Mouse (Mus musculus) liver, embryonic 16.5 days (tissue): Measurements from ENCODE around the gene Trim9. TPM values are rescaled to one million over a fixed set of nuclear protein-coding genes. Genes with fewer than 3 reads are reported as not detected.

Source experiments
- ATAC-seq: fragments of 200-750 bp; cut with Nextera tagmentation; 2 replicates; pipeline ENCODE4 v1.8.0; 2017; ENCODE audit warnings: low read depth, mild to moderate bottlenecking, moderate number of reproducible peaks, moderate library complexity
- H3K27ac ChIP-seq: fragments of 300-500 bp; sonication (generic); 2 replicates; pipeline ENCODE4 v1.5.1; 2014; ENCODE audit warnings: mild to moderate bottlenecking, low read length
- H3K27me3 ChIP-seq: fragments of 300-500 bp; sonication (generic); 2 replicates; pipeline ENCODE4 v1.6.1; 2014; ENCODE audit warnings: low read depth, low read length, mixed read lengths; ENCODE audit not compliant: control insufficient read depth, insufficient read depth
- H3K36me3 ChIP-seq: fragments of 300-500 bp; sonication (generic); 2 replicates; pipeline ENCODE4 v1.6.1; 2014; ENCODE audit warnings: mild to moderate bottlenecking; ENCODE audit not compliant: control insufficient read depth, insufficient read depth
- H3K4me1 ChIP-seq: fragments of 300-500 bp; sonication (generic); 2 replicates; pipeline ENCODE4 v1.6.1; 2014; ENCODE audit warnings: low read depth, low read length, mixed read lengths; ENCODE audit not compliant: control insufficient read depth
- H3K4me2 ChIP-seq: fragments of 300-500 bp; sonication (generic); 2 replicates; pipeline ENCODE4 v1.6.1; 2014; ENCODE audit warnings: low read depth, low read length, mixed read lengths
- H3K4me3 ChIP-seq: fragments of 300-500 bp; sonication (generic); 2 replicates; pipeline ENCODE4 v1.5.1; 2014; ENCODE audit warnings: low read depth, mild to moderate bottlenecking, low read length
- H3K9ac ChIP-seq: fragments of 300-500 bp; sonication (generic); 2 replicates; pipeline ENCODE4 v1.6.1; 2014; ENCODE audit warnings: low read depth, low read length
- H3K9me3 ChIP-seq: fragments of 300-500 bp; sonication (generic); replicated peaks from 2 replicates; pipeline ENCODE4 v1.6.1; 2016; ENCODE audit warnings: low read length; ENCODE audit not compliant: control insufficient read depth
- WGBS: fragments of 180-500 bp; shearing (Covaris S2); extraction: QIAGEN DNeasy Blood & Tissue Kit; methylation state at CpG from one replicate; pipeline ENCODE4 v1.1.7; 2014; ENCODE audit not compliant: insufficient replicate concordance; 5-methylcytosine and 5-hydroxymethylcytosine counted together
- polyA plus RNA-seq: library from polyadenylated mRNA; unstranded; fragments of >200 nt; fragmentation: Nextera tagmentation; extraction: Ambion mirVana; gene quantifications from 2 replicates; pipeline ENCODE4 v1.2.1, GENCODE M21; 2015

Trim9 gene
- polyA plus RNA-seq, 1 experiment from 2014 or later: 0.11 TPM

DNA sequence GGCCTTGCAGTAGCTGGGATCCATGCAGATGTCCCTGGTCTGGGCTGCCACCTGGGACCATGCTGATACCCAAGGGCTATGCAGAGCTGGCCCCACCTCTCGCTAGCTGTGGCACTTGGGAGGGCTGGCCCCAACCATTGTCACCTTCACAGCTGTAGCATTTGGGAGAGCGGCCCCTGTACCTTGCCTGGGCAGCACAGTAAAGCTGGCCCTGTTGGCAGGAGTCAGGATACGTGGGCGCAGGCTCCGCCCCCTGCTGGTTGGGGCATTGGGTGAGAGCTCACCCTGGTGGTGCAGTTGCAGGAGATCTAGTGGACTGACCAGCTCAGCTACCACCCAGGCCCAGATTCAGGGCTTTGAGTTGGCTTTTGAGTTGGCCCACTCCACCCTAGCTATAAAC is 12.9 kb upstream of the Trim9 start:
- Histone ChIP-seq H3K9me3 (no peaks in the 10 kb centered on the region), H3K4me2 (no peak overlapping the region), H3K27me3 (no peaks in the 10 kb centered on the region), H3K36me3 (no peaks in the 10 kb centered on the region), H3K4me1 (no peaks in the 10 kb centered on the region), H3K9ac (no peak overlapping the region), H3K27ac (no peak overlapping the region), H3K4me3 (no peak overlapping the region)
- WGBS: 51% methylated on average over 5 of the region's 5 CpGs
- no peak for ATAC-seq

DNA sequence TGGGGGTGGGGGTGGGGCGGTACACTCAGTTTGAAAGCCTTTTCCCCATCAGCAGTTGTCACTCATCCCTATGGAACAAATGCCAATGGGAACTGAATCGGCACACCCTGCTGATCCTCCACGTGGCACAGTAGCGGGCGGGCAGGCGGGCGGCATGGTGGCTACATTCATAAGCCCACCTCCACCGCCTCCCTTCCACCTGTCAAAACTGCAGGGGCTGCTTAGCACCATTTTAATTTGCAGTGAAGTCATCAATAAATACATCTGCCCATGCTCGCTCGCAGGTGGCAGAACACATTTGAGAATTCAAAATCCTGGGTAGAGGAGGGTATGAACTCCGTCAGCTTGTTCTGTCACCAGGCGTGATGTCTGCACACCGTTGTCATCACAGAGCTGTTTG is 12.0 kb upstream of the Trim9 start:
- H3K4me2 ChIP-seq: no peak overlapping the region
- ATAC-seq: no peak
- no peaks in the 10 kb centered on the region for H3K27me3 ChIP-seq
- no peaks in the 10 kb centered on the region for H3K4me1 ChIP-seq
- H3K36me3 ChIP-seq: no peaks in the 10 kb centered on the region
- H3K9ac ChIP-seq: no peak overlapping the region
- H3K4me3 ChIP-seq: no peak overlapping the region
- 81% methylated on average over 13 of the region's 13 CpGs for WGBS
- no peak overlapping the region for H3K27ac ChIP-seq
- H3K9me3 ChIP-seq: no peaks in the 10 kb centered on the region

DNA sequence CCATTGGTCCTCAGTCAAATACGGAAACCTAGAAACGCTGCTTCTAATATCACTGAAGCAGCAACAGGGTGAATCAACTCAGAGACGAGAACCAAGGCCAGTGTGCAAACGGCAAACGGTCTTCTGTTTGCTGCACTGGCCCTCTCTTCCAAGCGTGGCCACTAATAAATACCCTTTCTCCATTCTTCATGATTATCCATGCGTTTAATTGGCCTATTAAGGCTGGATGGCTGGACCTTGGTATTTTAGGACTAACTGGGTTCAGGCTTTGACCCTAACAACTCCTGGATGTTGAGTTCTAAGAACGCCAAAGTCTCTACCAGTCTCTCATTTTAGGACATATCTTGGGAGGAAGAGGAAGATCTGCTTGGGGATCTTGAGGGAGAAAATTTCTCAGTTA is 7.5 kb upstream of the Trim9 start:
- 72% methylated on average over 8 of the region's 8 CpGs for WGBS
- H3K4me3 ChIP-seq: no peak overlapping the region
- no peaks in the 10 kb centered on the region for H3K4me1 ChIP-seq
- no peak overlapping the region for H3K27ac ChIP-seq
- H3K36me3 ChIP-seq: no peaks in the 10 kb centered on the region
- H3K27me3 ChIP-seq: no peaks in the 10 kb centered on the region; the same call in 1 of the 2 replicates
- no peak overlapping the region for H3K9ac ChIP-seq
- no peaks in the 10 kb centered on the region for H3K9me3 ChIP-seq
- ATAC-seq: no peak
- no peak overlapping the region for H3K4me2 ChIP-seq

DNA sequence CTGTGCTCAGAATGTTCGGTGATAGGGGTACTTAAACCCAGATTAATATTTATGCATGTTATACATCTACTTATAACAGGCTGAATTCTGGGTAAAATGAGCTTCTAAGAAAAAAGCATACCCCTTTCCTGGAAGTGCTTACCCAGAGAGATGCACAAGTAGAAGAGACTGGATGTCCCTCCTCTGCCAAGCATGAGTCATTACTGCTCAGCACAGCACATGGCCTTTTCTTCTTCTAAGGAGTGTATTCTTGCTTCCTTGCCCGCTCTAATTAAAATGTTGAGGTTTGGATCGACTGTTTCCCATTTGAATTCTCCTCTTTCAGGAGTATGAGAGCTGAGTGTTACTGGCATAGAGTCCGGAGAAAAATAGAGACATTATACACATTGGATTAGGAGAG is 3.1 kb upstream of the Trim9 start:
- H3K27ac ChIP-seq: no peak overlapping the region
- H3K9me3 ChIP-seq: no peaks in the 10 kb centered on the region
- H3K9ac ChIP-seq: no peak overlapping the region
- H3K36me3 ChIP-seq: no peaks in the 10 kb centered on the region
- H3K27me3 ChIP-seq: peaks cover 28% of the 10 kb centered on the region
- peaks cover 7% of the 10 kb centered on the region for H3K4me1 ChIP-seq
- no peak overlapping the region for H3K4me2 ChIP-seq
- 57% methylated on average over 4 of the region's 4 CpGs for WGBS
- no peak overlapping the region for H3K4me3 ChIP-seq
- no peak for ATAC-seq

DNA sequence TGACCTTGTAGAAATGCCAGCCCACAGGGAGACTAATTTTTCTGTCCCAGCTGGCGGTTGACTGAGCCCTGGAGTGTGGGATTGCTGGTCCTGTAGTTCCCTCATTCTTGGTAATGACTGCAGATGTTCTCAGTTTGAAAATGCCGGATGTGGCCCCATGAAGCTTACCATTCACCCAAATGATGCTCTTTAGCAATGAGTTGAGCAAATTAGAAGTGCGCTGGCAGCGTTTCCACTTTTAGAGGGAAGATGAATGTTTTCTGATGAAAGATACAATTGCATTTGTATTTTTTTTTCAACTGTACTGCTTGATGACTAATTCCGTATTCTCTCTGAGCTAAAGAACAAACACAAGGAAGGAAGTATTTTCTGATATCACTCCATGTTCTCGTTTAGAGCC is 2.4 kb upstream of the Trim9 start:
- Histone ChIP-seq H3K9me3 (no peaks in the 10 kb centered on the region), H3K9ac (no peak overlapping the region), H3K36me3 (no peaks in the 10 kb centered on the region), H3K27me3 (peaks cover 34% of the 10 kb centered on the region), H3K4me1 (peaks cover 7% of the 10 kb centered on the region), H3K4me3 (no peak overlapping the region), H3K27ac (no peak overlapping the region), H3K4me2 (no peak overlapping the region)
- no peak for ATAC-seq
- WGBS: 58% methylated on average over 6 of the region's 6 CpGs

DNA sequence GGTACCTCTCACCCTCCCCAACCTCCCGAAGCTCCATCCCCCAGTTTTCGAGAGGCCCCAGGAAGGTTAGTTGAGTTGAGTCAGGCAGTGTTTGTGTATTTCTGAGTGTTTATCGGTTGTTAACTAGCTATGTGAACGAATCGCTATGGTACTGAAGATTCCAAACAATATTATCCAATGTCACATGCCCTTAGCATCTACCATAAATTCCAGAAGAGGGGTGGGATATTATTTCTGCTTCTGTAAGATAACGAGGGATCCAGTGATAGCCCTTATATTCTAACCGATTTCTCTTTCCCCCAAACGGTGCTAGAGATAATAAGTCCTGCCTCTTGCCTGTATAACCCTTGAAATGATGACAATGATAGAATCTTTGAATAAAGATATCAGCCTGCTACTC is 612 bp upstream of the Trim9 start:
- H3K9ac ChIP-seq: no peak overlapping the region

DNA sequence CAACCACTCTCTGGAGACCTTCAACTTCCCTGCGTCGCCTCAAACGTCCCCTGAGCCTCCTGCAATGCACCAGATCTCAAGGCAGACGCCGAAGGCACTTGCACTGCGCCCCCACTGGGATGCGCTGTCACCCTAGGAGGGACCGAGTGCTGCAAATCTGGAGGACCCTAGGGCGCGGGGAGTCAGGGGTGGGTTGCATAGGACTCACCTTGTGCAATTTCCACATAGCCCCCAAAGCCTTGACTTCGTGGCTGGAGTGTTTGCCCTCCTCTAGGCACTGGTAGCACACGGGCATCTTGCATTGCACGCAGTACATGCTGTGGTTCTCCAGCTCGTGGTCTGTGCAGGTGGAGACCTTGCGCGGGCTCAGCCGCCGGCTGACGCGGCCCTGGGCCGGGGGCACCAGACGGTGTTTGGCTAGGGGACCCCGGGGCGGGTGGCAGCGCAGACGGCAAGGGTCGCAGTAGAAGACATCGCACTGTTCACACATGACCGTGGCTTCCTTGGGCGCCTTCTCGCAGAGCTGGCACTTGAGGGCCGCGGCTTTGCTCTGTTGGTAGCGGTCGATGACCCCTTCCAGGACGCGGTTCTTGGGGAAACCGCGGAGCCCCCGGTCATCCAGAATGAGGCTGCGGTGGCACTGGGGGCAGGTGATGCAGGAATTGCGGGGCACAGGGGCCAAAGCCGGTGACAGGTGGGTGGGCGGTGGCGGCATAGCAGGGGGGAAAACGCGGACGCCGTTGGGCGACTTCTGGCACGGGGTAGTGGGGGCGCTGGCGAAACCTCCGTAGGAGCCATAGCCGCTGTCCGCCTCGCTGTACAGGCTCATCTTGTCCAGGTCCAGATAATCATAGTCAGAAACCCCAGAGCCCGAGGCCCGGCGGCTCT is 1.0 kb downstream of the Trim9 start:
- no peaks in the 10 kb centered on the region for H3K36me3 ChIP-seq
- no peak overlapping the region for H3K27ac ChIP-seq
- H3K4me3 ChIP-seq: peak overlapping the region; percentile 31
- peaks cover 37% of the 10 kb centered on the region for H3K27me3 ChIP-seq
- ATAC-seq: no peak
- H3K9me3 ChIP-seq: no peaks in the 10 kb centered on the region
- H3K9ac ChIP-seq: no peak overlapping the region
- H3K4me2 ChIP-seq: peak overlapping the region; percentile 50
- WGBS: 1% methylated on average over 60 of the region's 60 CpGs
- H3K4me1 ChIP-seq: peaks cover 7% of the 10 kb centered on the region

More for the DNA sequence above, 612 bp upstream of the Trim9 start:
- Histone ChIP-seq H3K27ac (no peak overlapping the region), H3K4me1 (peaks cover 7% of the 10 kb centered on the region), H3K27me3 (peaks cover 37% of the 10 kb centered on the region), H3K36me3 (no peaks in the 10 kb centered on the region), H3K4me3 (no peak overlapping the region), H3K4me2 (no peak overlapping the region), H3K9me3 (no peaks in the 10 kb centered on the region)
- WGBS: 11% methylated on average over 8 of the region's 8 CpGs
- no peak for ATAC-seq

DNA sequence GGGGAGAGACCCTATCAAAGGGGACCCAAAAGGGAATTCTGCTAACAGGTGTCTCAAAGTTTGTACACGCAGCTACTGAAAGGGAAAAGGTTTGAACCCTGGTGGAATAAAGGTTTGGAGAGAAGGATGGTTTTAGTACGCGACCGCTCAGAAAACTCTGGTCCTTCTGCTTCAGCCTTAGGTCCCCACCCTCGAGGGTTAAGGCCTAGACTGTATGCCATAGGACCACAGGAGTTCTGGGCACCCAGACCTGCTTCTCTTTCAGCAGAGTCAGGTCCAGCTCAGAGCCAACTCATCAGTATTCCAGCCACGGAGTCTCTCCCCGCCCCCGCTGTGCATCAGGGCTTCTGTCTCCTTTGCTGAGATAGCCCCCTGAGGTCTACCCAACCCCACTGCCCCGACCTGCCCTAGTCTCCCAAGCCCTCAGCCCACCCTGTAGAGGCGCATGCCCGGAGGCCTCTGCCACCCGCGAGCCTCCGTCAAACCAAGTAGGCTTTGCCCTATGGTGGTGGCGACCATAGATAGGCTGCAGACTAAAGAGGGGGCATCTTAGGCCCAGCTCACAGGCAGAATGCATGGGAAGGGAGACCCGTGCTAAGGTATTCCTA is 1.8 kb downstream of the Trim9 start:
- ATAC-seq: no peak
- H3K4me1 ChIP-seq: peaks cover 7% of the 10 kb centered on the region
- no peak overlapping the region for H3K4me2 ChIP-seq
- H3K27ac ChIP-seq: no peak overlapping the region
- H3K36me3 ChIP-seq: no peaks in the 10 kb centered on the region
- peaks cover 37% of the 10 kb centered on the region for H3K27me3 ChIP-seq
- no peaks in the 10 kb centered on the region for H3K9me3 ChIP-seq
- H3K4me3 ChIP-seq: no peak overlapping the region
- WGBS: 29% methylated on average over 16 of the region's 16 CpGs
- H3K9ac ChIP-seq: no peak overlapping the region

DNA sequence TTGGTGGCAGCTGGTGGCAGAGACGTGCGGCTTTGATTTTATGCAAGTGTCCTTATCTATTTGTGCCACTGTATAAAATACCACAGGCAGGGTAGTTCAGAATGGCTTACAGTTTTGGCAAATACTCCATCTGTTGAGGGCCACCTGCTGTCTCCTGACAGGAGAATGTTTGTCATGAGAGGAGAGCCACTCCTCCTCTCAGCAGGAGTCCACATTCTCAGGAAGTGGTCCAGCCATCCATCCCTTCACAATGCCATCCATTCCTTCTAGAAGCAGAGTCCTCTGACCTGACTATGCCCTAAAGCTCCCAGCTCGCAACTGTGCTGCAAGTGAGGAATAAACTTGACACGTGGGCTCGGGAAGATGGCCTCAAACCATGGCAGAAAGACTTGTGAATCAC is 12.2 kb downstream of the Trim9 start:
- no peak for ATAC-seq
- 48% methylated on average over 5 of the region's 5 CpGs for WGBS

More for the DNA sequence above, 12.2 kb downstream of the Trim9 start:
- Histone ChIP-seq H3K36me3 (no peaks in the 10 kb centered on the region), H3K4me3 (no peak overlapping the region), H3K27me3 (no peaks in the 10 kb centered on the region), H3K4me1 (no peaks in the 10 kb centered on the region), H3K9ac (no peak overlapping the region), H3K4me2 (no peak overlapping the region), H3K9me3 (no peaks in the 10 kb centered on the region), H3K27ac (no peak overlapping the region)
